Mouse (Mus musculus) limb, embryonic 10.5 days (tissue): Measurements from ENCODE around the gene Fancc. TPM values are rescaled to one million over a fixed set of nuclear protein-coding genes. Genes with fewer than 3 reads are reported as not detected.

Source experiments
- DNase-seq: peaks from one replicate; pipeline ENCODE4 v3.0.0-alpha.2; 2017; ENCODE audit warnings: low spot score
- H3K27ac ChIP-seq: fragments of 300-500 bp; sonication (generic); 2 replicates; pipeline ENCODE4 v1.5.1; 2016; ENCODE audit warnings: mild to moderate bottlenecking
- H3K27me3 ChIP-seq: fragments of 300-500 bp; sonication (generic); 2 replicates; pipeline ENCODE4 v1.6.1; 2016; ENCODE audit warnings: low read depth, mild to moderate bottlenecking; ENCODE audit not compliant: poor library complexity, severe bottlenecking
- H3K36me3 ChIP-seq: fragments of 300-500 bp; sonication (generic); 2 replicates; pipeline ENCODE4 v1.6.1; 2016; ENCODE audit warnings: mild to moderate bottlenecking, moderate library complexity
- H3K4me1 ChIP-seq: fragments of 300-500 bp; sonication (generic); 2 replicates; pipeline ENCODE4 v1.6.1; 2016
- H3K4me3 ChIP-seq: fragments of 300-500 bp; sonication (generic); 2 replicates; pipeline ENCODE4 v1.5.1; 2016; ENCODE audit warnings: mild to moderate bottlenecking, moderate library complexity
- H3K9me3 ChIP-seq: fragments of 300-500 bp; sonication (generic); replicated peaks from 2 replicates; pipeline ENCODE4 v1.6.1; 2016; ENCODE audit warnings: mild to moderate bottlenecking
- WGBS: fragments of 180-500 bp; shearing (Covaris S2); methylation state at CpG from one replicate; pipeline ENCODE4 v1.1.7; 2016; 5-methylcytosine and 5-hydroxymethylcytosine counted together
- polyA plus RNA-seq: library from polyadenylated mRNA; unstranded; fragments of >200 nt; fragmentation: Nextera tagmentation; extraction: Ambion mirVana; gene quantifications from 2 replicates; pipeline ENCODE4 v1.2.1, GENCODE M21; 2016

Fancc gene
- polyA plus RNA-seq, 1 experiment from 2014 or later: 27.0 TPM

DNA sequence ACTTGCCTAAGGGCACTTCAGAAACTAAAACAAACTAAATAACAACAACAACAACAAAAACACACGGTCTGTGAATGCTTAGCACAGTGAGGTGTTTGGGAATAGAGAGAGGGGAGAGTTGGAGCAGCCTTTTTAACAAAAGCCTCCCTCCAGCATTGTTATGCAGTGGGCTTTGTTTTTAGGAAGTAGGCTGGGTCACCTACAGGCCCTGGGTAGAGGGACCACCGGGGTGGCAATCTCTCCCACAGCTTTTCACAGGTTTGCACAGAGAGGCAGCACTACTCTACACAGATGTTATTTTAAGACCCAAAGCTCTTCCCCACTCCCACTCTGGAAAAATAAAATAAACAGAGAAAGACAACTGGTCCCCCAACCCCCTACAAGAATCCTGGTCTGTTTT, 31.8 kb upstream of the Fancc start:
- no peak for DNase-seq
- Histone ChIP-seq H3K27ac (peak overlapping the region; percentile 82), H3K36me3 (peaks cover 94% of the 10 kb centered on the region), H3K9me3 (no peaks in the 10 kb centered on the region), H3K27me3 (no peaks in the 10 kb centered on the region), H3K4me3 (peak overlapping the region; percentile 12; the same call in 1 of the 2 replicates), H3K4me1 (peaks cover 66% of the 10 kb centered on the region)
- WGBS: 11% methylated on average over 2 of the region's 2 CpGs

DNA sequence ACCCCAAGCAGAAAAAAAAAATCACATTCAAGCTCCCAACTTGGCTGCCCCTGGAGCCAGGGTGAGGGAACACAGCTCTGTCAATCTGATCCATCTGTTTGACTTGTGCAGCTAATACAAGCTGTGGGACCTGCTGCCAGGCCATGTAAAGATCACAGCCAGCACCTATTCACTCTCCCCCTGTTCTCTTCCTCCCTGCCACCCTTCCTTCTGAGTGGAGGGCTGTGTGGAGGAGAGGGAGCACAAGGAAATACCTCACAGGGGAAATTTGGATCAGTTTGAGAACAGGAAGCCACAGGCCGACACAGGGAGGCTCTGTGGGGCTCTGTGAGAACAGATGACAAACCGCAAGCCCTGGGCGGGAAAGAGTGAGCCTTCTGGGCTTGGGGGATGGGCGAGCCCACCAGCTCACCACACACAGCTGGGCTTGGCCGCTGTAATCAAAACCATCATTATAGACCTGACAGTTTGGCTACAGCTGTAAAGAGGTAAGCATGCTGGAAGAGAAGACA, 31.1 kb upstream of the Fancc start:
- peak; percentile 85 for DNase-seq
- Histone ChIP-seq H3K4me3 (peak overlapping the region; percentile 12), H3K36me3 (peaks cover 94% of the 10 kb centered on the region)

DNA sequence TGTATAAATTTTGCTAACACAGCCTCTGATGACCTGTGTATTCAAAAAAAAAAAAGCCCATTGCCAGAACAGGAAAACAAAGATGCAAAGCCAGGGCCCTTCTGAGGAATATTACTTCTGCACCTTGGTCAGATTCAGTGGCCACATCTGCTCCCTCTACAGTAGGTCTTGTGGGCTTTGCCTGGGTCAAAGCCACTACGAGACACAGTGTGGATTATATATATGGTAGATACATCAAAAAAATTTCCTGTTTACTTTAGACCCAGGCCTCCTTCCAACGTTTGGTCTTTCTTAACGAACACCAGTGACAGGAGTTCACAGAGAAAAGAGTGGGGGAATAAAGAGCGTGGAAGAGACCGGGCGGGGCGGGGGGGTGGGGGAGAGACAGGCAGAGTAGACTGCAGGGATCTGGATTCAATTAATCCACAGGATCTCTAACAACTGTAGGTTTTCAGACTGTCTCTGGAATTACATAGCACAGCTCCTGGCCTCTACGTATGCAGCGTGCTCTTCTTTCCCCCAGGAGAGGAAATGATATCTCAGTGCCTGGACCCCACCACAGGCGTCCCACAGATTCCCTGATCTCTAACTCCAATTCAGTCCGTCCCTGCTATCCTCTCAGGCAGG, 28.6 kb upstream of the Fancc start:
- Histone ChIP-seq H3K36me3 (peaks cover 93% of the 10 kb centered on the region), H3K4me1 (peaks cover 80% of the 10 kb centered on the region), H3K27ac (peak overlapping the region; percentile 79), H3K9me3 (no peaks in the 10 kb centered on the region), H3K27me3 (no peaks in the 10 kb centered on the region), H3K4me3 (no peak overlapping the region)
- 19% methylated on average over 11 of the region's 11 CpGs for WGBS
- DNase-seq: no peak

More for the DNA sequence above, 31.1 kb upstream of the Fancc start:
- Histone ChIP-seq H3K27ac (peak overlapping the region; percentile 82), H3K27me3 (no peaks in the 10 kb centered on the region), H3K4me1 (peaks cover 73% of the 10 kb centered on the region), H3K9me3 (no peaks in the 10 kb centered on the region)
- 2% methylated on average over 5 of the region's 5 CpGs for WGBS

- H3K27me3 ChIP-seq: no peaks in the 10 kb centered on the region
- peak overlapping the region; percentile 79 for H3K27ac ChIP-seq
- H3K9me3 ChIP-seq: no peaks in the 10 kb centered on the region
- peaks cover 74% of the 10 kb centered on the region for H3K4me1 ChIP-seq
- 0 out of 2 replicates have a peak overlapping the region, but pooled peaks have one; percentile 7 for H3K4me3 ChIP-seq
- peaks cover 93% of the 10 kb centered on the region for H3K36me3 ChIP-seq
- DNase-seq: peak; percentile 55
- WGBS: 37% methylated on average over 25 of the region's 25 CpGs
These were observed 27.8 kb upstream of the Fancc start for GRCm38 (mm10) chr13:63524608-63525570.

DNA sequence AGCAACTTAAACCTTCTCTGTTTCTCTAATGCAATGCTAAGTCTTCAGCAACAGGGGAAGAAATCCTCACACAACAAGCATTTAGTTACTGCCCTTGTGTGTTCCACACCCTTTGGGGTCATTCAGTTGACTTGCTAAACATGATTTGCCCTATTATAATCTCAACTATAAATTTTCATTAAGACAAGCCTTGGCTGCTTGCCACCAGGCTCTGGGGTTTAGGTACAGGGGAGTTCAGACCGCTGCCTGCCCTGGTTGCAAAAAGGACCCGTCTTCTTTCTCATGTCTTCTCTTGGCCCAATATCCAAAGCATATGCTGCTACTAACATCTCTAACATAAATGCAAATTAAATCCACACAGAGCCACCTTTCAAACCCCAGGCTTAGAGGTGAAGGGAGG, 27.0 kb upstream of the Fancc start:
- 69% methylated on average over 2 of the region's 2 CpGs for WGBS
- no peak for DNase-seq
- peak overlapping the region; percentile 79 for H3K27ac ChIP-seq

GRCm38 (mm10) chr13:63522832-63523231, 25.8 kb upstream of the Fancc start:
- H3K9me3 ChIP-seq: no peaks in the 10 kb centered on the region
- no peak overlapping the region for H3K4me3 ChIP-seq
- no peaks in the 10 kb centered on the region for H3K27me3 ChIP-seq
- DNase-seq: no peak
- H3K27ac ChIP-seq: peak overlapping the region; percentile 5; the same call in 1 of the 2 replicates
- H3K36me3 ChIP-seq: peaks cover 97% of the 10 kb centered on the region
- 50% methylated on average over 10 of the region's 10 CpGs for WGBS
- H3K4me1 ChIP-seq: peaks cover 53% of the 10 kb centered on the region

More for the DNA sequence above, 27.0 kb upstream of the Fancc start:
- H3K4me1 ChIP-seq: peaks cover 66% of the 10 kb centered on the region
- H3K36me3 ChIP-seq: peaks cover 93% of the 10 kb centered on the region
- H3K4me3 ChIP-seq: no peak overlapping the region
- no peaks in the 10 kb centered on the region for H3K27me3 ChIP-seq
- no peaks in the 10 kb centered on the region for H3K9me3 ChIP-seq

GRCm38 (mm10) chr13:63520110-63520509, 23.0 kb upstream of the Fancc start:
- peaks cover 98% of the 10 kb centered on the region for H3K36me3 ChIP-seq
- H3K9me3 ChIP-seq: no peaks in the 10 kb centered on the region
- no peak overlapping the region for H3K27ac ChIP-seq
- WGBS: 92% methylated on average over 6 of the region's 6 CpGs
- DNase-seq: no peak
- H3K4me1 ChIP-seq: peaks cover 38% of the 10 kb centered on the region
- no peak overlapping the region for H3K4me3 ChIP-seq
- H3K27me3 ChIP-seq: no peaks in the 10 kb centered on the region

- Histone ChIP-seq H3K9me3 (no peaks in the 10 kb centered on the region), H3K27ac (no peak overlapping the region), H3K4me1 (peaks cover 45% of the 10 kb centered on the region), H3K36me3 (peaks cover 98% of the 10 kb centered on the region), H3K27me3 (no peaks in the 10 kb centered on the region), H3K4me3 (no peak overlapping the region)
- whole genome bisulfite sequencing: 89% methylated on average over 2 of the region's 2 CpGs
- DNase-seq: no peak
These were observed 19.5 kb upstream of the Fancc start for GRCm38 (mm10) chr13:63516535-63516934.

DNA sequence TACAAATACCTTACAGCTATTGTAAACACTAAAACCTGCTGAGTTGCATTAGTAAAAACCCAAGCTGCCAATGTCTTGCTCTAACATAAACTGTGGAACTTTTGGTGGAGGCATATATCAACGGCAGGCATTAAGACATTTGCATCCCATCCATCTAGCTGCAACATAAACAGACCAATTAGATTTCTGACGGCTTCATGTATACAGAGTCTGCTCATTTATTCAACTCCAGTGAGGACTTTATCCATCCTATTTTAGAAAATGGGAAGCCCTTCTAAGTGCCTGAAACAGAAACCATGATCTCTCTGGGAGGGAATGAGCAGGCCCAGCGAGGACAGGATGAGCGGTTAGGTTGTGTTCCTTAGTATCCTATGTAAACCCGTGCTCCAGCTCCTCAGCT, 18.5 kb upstream of the Fancc start:
- DNase-seq: no peak
- no peaks in the 10 kb centered on the region for H3K27me3 ChIP-seq
- peaks cover 100% of the 10 kb centered on the region for H3K36me3 ChIP-seq
- no peak overlapping the region for H3K27ac ChIP-seq
- WGBS: 70% methylated on average over 5 of the region's 5 CpGs
- H3K9me3 ChIP-seq: no peaks in the 10 kb centered on the region
- no peak overlapping the region for H3K4me3 ChIP-seq
- H3K4me1 ChIP-seq: peaks cover 50% of the 10 kb centered on the region

- no peaks in the 10 kb centered on the region for H3K27me3 ChIP-seq
- no peak overlapping the region for H3K27ac ChIP-seq
- H3K4me3 ChIP-seq: no peak overlapping the region
- WGBS: 62% methylated on average over 8 of the region's 8 CpGs
- peaks cover 100% of the 10 kb centered on the region for H3K36me3 ChIP-seq
- H3K4me1 ChIP-seq: peaks cover 50% of the 10 kb centered on the region
- no peaks in the 10 kb centered on the region for H3K9me3 ChIP-seq
- no peak for DNase-seq
These were observed 17.9 kb upstream of the Fancc start for GRCm38 (mm10) chr13:63514931-63515360.

DNA sequence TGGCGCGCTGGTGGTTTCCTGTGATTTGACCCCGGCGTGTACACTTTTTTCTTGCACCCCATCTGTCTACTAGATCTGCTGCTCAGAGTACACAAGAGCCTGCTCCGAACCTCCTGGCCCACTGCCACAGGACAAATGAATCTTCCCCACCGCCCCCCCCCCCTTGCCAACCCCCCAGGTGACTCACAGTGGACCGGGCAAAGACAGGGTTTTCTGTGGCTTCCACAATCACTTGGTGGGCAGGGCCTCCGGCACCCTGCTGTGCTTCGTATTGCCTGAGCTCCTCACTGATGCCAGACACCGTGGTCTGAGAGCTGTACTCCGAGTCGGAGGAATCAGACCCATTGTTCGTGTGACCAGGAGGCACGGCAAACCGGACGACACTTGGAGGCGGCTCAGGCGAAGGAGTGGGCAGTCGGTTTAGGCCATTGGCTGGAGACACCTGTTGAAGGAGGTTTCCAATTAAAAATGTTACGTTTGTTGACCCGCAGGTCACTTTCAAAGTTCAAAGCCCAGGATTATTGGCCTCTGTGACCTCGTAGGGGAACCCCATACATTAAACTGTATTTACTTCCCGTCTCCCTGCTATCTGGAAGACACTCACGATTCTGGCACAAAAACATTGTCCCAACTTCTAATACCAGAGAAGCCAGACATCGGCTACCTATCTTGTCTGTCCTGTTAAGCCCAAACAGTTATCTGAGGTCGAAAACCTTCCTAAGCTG, 16.5 kb upstream of the Fancc start:
- Histone ChIP-seq H3K36me3 (peaks cover 100% of the 10 kb centered on the region), H3K4me3 (no peak overlapping the region), H3K27ac (peak overlapping the region; percentile 57), H3K9me3 (no peaks in the 10 kb centered on the region), H3K4me1 (peaks cover 50% of the 10 kb centered on the region), H3K27me3 (no peaks in the 10 kb centered on the region)
- WGBS: 64% methylated on average over 26 of the region's 26 CpGs
- DNase-seq: no peak

DNA sequence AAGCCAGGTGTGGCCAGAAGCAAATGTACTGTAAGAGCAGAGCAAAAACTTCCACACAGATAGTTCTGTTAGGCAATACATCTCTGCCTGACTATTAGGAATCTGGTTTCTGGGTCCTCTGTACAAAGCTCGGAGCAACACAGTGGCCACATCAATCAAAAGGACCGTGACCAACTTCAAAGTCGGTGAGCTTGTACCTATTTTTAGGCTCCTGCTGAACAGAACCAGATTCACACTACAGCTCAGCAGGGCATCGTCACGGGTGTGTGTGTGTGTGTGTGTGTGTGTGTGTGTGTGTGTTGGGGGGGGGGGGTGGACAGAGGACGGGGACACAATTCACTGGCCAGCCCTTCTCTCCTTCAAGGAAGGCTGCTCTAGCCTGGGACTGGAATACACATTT, 15.3 kb upstream of the Fancc start:
- 41% methylated on average over 6 of the region's 6 CpGs for WGBS
- no peak for DNase-seq
- H3K27me3 ChIP-seq: no peaks in the 10 kb centered on the region
- no peak overlapping the region for H3K4me3 ChIP-seq
- peaks cover 50% of the 10 kb centered on the region for H3K4me1 ChIP-seq
- H3K9me3 ChIP-seq: no peaks in the 10 kb centered on the region
- peaks cover 100% of the 10 kb centered on the region for H3K36me3 ChIP-seq
- H3K27ac ChIP-seq: 0 out of 2 replicates have a peak overlapping the region, but pooled peaks have one; percentile 5
